Mouse (Mus musculus): ENCODE results near the gene Lipi.

Lipi gene

DNA sequence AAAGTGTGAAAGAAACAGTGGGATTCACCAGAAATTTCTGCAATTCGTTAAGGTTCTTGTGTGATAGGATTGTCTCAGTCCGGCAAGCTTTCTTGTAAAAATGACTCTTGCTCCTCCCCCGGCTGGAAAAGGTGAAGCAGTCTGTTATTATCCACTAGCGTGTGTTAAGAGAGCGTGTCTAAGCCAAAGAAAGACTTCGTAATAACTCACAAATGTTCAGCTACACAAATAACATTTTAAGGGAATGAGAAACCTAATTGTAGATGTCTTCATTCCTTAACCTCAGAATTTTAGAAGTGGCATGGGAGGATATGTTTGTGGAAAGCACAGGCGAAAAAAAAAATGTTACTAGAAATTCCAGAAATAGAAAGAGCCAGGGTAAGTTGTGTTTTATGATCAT lies at the start of gene Lipi:
Gene Lipi, minus strand, starts transcription at position 101 of the 400 bp plus-strand sequence.
- DNase-seq (ENCODE audit: low spot score in 2 of 2) = no peak

DNA sequence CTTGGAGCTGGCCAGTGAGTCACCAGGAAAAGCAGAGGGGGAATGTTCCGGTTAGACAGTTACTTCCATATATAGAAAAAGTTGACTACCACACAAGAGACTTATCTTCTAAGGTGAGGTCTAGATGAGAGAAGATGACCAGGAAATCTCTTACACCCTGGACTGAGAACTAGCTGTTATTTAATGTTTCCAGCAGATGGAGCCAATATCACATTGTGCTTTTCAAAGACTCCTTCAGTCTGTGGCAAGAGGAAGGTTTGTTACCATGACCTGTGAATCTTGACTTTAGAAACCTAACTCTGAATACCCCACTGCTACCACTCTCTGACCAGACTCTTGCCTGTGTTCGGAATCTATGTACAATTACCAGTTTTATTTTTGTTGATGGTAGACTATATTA lies 42.0 kb upstream of the Lipi start:
- no peak for DNase-seq (ENCODE audit: low spot score in 2 of 2)

DNA sequence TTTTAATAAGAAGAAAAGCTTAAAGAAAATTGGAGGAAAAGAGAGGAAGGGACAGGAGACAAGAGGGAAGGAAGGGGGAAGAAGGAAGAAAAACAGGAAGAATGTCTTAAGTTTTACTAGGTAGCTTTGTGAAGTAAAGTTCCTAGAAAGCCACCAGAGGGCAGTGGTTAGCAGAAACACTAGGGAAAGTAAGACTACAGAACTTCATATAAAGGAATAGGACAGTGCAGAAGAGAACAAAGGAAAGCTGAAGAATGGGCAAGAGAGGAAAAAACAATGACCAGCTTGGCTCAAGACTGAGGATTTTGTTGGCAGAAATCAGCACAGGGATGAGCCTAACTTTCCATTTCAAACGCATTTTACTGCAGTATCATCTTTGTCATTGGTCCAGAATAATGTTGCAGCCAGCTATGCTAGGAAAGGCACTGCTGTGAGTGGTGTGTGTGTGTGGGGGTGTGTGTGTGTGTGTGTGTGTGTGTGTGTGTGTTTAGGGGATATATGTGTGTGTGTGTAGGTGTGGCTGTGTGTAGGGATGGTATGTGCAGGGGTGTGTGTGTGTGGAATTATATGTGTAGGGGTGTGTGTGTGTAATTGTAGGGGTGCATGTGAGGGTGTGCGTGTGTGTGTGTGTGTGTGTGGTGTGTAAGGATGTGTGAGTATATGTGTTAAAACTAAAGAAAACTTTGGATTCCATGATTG lies 31.9 kb upstream of the Lipi start:
- peak in 1 of 2 experiments; percentile 8 for DNase-seq (ENCODE audit: low spot score in 2 of 2)

DNA sequence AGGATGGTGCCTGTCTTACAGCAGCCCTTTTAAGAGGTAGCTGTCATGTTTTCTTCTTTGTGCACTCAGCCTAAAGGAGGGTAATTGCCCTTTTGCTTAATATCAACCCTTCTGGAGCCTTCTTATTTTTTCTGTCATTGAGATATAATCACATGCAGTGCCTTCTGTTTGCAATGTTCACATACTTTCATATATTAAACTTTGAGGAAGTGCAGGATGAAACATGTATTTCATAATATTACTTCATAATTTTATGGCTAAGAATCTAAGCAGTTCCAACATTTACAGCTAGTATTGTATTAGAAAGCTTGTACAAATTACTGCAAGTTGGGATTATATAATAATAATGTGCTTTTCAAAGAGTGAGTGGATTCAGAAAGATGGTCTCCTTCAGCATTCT lies 26.7 kb upstream of the Lipi start:
- no peak for DNase-seq (ENCODE audit: low spot score in 2 of 2)

DNA sequence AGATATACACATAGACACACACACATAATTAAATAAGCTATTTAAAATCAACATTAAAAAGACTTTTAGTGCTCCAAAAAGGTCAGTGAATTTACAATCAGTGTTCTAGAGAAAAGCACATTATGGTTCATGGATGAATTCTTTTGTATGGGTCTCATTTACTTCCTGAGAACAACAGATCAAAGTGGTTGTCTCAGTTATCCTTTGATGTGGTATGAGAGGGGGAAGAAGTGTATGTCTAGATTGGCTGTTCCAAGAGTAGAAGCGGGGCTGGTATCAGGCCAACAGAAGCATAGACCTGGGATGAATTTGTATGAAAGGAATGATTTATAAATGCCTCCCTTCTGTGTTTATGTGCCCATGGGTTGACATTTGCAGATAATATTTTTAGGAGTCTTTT lies 20.6 kb upstream of the Lipi start:
- DNase-seq (ENCODE audit: low spot score in 2 of 2) = no peak

DNA sequence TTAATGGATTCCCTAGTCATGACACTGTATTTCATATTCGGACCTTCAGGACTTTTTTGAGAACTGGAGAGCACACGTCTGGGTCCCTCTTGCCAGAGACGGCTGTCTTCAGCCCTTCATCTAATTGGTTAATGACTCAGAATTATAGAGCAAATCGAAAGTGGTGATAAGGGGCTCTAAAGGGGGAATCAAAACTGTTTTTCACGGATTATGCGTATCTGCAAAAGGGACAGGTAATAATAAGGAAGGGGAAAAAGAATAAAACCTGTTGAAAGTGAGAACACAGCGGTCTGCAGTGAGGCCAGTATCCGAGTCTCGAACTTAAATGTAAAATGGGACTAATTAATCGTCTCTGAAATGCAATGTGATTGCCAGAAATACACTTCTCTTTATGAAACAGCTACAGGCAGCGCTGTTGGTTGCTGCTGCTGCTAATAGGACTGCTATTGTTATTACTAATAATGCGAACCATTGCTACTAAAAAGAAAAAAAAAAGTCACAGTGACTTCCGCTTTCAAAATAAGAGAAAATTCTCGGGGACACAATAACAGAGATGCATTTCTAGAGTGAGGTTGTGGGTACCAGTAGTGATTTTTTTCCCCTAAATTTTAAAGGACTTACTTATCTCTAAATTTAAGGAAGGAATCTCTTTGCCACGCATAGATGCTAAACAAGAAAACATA lies 7.8 kb upstream of the Lipi start:
- no peak for DNase-seq (ENCODE audit: low spot score in 2 of 2)

DNA sequence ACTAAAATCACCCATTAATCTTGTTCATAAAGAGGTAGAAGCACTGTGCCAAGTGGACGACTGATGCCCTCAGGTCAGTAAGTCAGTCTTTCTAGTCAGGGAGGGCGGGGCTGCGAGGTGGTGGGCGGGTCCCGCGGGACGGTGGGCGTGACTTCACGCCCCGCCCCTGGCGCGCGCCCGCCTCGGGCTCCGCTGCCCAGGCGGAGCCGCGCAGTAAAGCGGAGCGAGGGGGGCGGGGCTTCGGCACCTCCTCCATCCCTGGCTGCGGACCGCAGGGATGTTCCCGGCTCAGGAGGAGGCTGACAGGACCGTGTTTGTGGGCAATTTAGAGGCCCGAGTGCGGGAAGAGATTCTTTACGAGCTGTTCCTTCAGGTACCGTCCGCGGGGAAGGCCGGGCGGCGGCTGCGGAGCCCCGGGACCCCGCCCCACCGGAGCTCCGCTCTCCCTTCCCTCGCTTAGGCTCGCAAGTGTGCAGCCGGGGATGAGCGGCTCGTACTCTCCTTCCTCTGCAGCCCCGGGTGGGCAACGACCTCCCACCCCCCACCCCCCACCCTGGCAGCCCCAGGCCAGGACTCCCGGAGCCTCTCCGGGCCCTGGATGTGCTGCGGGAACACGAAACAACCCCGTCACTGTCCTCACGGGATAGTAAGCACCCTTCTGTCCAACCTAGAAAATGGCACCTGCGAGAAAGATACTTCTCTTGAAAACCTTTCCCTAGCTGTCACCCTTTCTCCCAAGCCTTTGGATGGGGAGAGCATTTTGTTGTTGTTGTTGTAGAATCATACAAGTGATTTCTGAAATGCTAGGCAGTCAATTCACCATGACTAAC lies 7.0 kb upstream of the Lipi start, which contains the start of gene Rbm11:
Gene Rbm11, plus strand, starts transcription at position 174 of the 830 bp plus-strand sequence.
- peak; percentile 48 to 73 for DNase-seq (ENCODE audit: low spot score in 2 of 2)

DNA sequence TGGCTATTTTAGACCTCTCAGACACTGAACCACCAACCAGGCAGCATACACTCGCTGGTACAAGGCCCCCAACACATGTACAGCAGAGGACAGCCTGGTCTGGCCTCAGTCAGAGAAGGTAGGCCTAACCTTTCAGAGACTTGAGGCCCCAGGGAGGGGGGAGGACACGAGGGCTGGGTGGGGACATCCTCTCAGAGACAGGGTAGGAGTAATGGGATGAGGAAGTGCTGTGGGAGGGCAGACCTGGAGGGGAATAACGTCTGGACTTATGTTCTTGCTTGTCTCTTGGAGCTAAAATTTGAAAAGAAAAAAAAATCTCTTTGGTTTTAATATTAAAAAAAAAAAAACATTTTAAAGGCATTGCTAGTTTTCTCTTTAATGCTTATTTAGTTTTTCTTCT lies 605 bp upstream of the Lipi start:
- DNase-seq (ENCODE audit: low spot score in 2 of 2) = no peak

DNA sequence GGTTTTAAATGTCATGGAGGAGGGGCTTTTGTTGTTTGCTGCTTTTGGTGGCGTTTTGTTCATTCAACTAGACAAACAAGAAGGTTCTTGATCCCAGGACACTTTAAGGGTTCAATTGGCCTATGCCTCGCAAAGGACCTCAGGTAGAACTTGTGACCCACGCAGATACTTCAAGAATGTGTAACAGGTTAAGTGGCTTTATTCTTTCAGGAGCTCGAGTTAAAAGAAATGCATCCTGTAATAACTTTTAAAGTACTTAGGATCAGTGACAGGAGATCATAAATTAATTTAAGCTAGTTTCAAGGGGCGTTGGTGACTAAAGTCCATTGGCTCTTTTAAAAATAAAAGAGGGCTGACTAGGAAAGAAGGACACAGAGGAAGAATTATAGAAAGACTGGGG lies 3.6 kb downstream of the Lipi start:
- DNase-seq (ENCODE audit: low spot score in 2 of 2) = no peak

DNA sequence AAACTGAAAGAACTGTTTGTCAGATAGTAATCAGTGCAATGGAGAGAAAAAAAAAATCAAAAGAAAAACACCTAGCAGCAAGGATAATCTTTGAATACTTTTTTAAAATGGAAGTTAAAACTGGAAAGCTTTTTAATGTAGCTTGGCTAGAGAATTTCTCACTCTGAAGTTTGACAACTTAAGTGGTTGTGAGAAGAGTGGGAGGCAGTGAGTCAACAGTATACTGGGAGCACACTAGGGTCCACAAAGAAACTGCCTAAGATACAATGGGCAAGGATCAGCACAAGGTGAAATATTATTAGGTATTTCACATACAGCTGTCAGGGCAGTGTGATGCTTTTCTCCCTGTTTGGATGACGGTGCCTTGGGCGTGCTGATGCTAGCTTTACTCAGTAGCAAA lies 23.0 kb downstream of the Lipi start:
- no peak for DNase-seq (ENCODE audit: low spot score in 2 of 2)

DNA sequence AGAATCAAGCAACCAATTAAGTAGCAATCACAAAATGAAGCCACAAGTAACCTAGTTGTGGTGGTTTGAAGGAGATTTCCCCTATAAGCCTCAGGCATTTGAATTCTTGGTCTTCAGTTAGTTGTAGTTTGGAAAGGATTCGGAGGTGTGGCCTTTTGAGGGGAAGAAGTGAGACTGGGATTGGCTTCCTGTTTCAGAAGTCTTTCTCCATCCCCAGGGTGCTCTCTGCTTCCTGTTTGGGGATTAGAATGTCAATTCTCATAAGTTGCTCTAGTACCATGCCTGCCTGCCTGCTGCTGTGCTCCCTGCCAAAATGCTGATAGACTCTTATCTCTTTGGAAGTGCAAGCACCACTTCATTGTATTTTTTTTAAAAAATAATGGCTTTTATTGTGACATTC lies 40.6 kb downstream of the Lipi start:
- no peak for DNase-seq (ENCODE audit: low spot score in 2 of 2)

DNA sequence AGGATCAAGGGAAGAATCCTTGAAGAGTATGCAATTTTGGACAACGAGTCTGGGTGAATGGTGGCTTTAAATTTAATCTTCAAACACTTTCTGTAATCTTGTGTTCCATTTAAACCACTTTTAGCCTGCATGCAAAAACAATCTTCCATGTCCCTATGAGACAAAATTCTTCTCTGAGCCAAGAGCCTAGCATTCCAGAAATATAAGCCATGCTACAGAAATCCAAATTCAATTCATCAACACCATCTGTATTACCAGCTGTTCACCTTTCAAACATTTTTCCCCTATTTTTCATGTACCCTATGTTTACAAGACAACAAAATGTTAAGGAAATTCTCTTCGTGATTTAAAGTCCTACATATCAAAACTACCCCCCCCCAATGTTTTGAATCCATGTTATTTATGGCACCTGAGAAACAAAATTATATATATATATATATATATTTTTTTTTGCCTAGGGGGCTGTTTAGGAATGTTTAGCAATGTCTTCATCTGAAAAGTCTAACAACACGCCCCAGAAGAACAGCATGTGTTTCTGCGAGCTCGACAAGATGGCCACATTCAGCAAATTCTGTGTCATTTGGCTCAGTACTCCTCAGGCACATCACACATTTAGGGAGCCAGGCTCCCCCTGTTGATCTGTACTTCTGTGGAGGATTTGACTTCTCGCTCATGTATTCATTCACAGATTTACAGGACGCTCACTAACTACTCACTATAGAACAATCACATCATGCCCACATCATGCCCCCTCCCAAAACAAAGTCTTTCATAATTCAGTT lies 47.9 kb downstream of the Lipi start:
- peak; percentile 5 for DNase-seq (ENCODE audit: low spot score in 2 of 2)

DNA sequence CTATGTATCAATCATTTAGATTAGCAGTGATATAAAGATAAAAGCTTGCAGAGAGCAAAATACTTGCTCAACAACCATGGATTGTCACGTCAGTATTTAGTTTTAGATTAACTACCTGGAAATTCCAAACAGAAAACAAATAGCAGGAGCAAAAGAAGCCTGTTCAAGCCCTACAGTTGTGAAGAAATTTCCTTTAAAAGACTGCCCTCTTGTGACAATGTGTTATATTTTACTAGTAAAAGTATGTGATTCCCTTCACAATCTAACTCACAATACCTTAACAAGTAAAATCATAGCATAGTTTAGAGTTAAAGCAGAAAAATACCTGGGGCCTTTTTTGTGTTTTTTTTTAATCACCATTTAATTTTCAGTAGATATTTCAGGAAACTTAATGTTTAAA lies 54.2 kb downstream of the Lipi start:
- no peak for DNase-seq (ENCODE audit: low spot score in 2 of 2)

DNA sequence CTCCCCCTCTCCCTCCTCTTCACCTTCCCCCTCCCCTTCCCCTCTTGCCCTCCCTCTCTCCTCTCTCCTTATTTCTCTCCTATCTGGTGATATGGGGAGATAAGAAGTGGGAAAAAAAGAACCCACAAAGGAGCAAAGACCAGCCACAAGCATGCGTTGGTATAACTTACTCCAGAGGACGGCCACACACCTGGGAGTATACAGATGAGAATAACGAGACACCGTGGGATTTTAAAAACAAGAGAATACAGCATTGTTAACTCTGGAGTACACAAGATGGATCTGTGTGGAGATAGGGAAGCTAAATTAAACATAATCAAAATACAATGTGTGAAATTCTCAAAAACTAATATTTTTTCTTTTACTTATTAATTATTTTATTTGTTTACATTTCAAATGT lies 89.3 kb downstream of the Lipi start:
- DNase-seq (ENCODE audit: low spot score in 2 of 2) = no peak
